Mouse (Mus musculus): ENCODE measurements around the gene Tmem145. TPM values are rescaled to one million over a fixed set of nuclear protein-coding genes. Genes with fewer than 3 reads are reported as not detected.

The Tmem145 gene
- polyA plus RNA-seq, 1 experiment from 2014 or later: 14.1 TPM

- Histone ChIP-seq H3K27me3 (no peaks in the 10 kb centered on the region), H3K9ac (peak overlapping the region; percentile 82; the same call in 1 of the 2 replicates), H3K9me3 (replicated peaks) (no peaks in the 10 kb centered on the region), H3K27ac (no peak overlapping the region), H3K4me2 (no peak overlapping the region), H3K4me1 (peaks cover 52% of the 10 kb centered on the region), H3K4me3 (no peak overlapping the region), H3K36me3 (ENCODE audit: poor library complexity, severe bottlenecking) (peaks cover 43% of the 10 kb centered on the region)
- WGBS: 91% methylated on average over 35 of the region's 35 CpGs
- ATAC-seq: no peak
Observed at GRCm38 (mm10) chr7:25270652-25271633, 35.0 kb upstream of the Tmem145 start.

DNA sequence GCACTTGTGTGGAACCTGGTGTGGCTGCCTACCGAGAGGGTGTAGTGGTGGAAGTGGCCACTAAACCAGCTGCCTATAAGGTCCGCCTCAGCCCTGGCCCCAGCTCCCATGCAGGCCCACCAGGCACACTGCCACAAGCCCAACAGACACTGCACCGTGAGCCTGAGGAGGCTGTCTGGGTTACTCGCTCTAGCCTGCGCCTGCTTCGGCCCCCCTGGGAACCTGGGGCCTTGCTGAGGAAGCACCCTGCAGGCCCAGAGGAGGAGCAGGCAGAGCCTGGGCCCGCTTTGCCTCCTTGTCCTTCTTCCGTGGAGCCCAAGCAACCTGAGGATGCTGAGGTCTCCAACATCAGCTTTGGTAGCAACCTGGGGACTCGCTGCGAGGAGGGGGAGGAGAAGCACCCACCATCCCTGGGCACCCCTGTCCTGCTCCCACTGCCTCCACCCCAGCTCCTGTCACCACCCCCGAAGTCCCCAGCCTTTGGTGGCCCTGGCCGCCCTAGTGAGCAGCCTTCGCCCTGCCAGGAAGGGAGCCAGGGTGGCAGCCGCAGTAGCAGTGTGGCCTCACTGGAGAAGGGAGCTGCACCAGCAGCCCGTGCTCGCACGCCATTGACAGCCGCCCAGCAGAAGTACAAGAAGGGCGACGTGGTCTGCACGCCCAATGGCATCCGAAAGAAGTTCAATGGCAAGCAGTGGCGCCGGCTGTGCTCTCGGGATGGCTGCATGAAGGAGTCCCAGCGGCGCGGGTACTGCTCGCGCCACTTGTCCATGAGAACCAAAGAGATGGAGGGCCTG is 34.1 kb upstream of the Tmem145 start:
- Histone ChIP-seq H3K4me2 (no peak overlapping the region), H3K27ac (no peak overlapping the region), H3K4me3 (no peak overlapping the region), H3K9ac (no peak overlapping the region), H3K27me3 (no peaks in the 10 kb centered on the region), H3K36me3 (ENCODE audit: poor library complexity, severe bottlenecking) (peaks cover 43% of the 10 kb centered on the region), H3K9me3 (replicated peaks) (no peaks in the 10 kb centered on the region), H3K4me1 (peaks cover 52% of the 10 kb centered on the region)
- ATAC-seq: no peak
- WGBS: 90% methylated on average over 30 of the region's 30 CpGs

DNA sequence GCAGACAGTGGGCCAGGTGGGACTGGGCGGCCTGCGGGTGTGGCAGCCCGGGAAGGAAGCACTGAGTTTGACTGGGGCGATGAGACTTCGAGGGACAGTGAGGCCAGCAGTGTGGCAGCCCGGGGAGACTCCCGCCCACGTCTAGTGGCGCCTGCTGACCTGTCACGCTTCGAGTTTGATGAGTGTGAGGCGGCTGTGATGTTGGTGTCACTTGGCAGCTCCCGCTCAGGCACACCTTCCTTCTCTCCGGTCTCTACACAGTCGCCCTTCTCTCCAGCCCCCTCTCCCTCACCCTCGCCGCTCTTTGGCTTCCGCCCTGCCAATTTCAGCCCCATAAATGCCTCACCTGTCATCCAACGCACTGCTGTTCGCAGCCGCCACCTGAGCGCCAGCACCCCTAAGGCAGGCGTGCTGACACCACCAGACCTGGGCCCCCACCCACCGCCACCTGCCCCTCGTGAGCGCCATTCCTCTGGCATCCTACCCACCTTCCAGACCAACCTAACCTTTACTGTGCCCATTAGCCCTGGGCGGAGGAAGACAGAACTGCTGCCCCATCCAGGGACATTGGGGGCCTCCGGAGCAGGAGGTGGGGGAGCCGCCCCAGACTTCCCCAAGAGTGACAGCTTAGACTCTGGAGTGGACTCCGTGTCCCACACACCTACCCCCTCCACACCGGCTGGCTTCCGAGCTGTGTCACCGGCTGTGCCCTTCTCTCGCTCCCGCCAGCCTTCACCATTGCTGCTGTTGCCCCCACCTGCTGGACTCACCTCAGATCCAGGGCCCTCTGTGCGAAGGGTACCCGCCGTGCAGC is 33.3 kb upstream of the Tmem145 start:
- no peak for ATAC-seq
- WGBS: 91% methylated on average over 38 of the region's 38 CpGs
- no peak overlapping the region for H3K4me3 ChIP-seq
- H3K9me3 ChIP-seq (replicated peaks): no peaks in the 10 kb centered on the region
- H3K9ac ChIP-seq: no peak overlapping the region
- H3K36me3 ChIP-seq (ENCODE audit: poor library complexity, severe bottlenecking): peaks cover 43% of the 10 kb centered on the region
- H3K4me2 ChIP-seq: no peak overlapping the region
- H3K27ac ChIP-seq: no peak overlapping the region
- H3K27me3 ChIP-seq: no peaks in the 10 kb centered on the region
- peaks cover 55% of the 10 kb centered on the region for H3K4me1 ChIP-seq

- WGBS: 90% methylated on average over 22 of the region's 22 CpGs
- Histone ChIP-seq H3K27me3 (no peaks in the 10 kb centered on the region), H3K9me3 (replicated peaks) (no peaks in the 10 kb centered on the region), H3K4me3 (no peak overlapping the region), H3K9ac (peak overlapping the region; percentile 50), H3K36me3 (ENCODE audit: poor library complexity, severe bottlenecking) (peaks cover 43% of the 10 kb centered on the region), H3K4me1 (peaks cover 59% of the 10 kb centered on the region), H3K4me2 (0 out of 2 replicates have a peak overlapping the region, but pooled peaks have one; percentile 1), H3K27ac (no peak overlapping the region)
- no peak for ATAC-seq
Observed at GRCm38 (mm10) chr7:25273259-25274241, 32.4 kb upstream of the Tmem145 start.

- H3K27ac ChIP-seq: no peak overlapping the region
Observed at GRCm38 (mm10) chr7:25274571-25274970, 31.3 kb upstream of the Tmem145 start.

GRCm38 (mm10) chr7:25274996-25275395 is 30.9 kb upstream of the Tmem145 start:
- H3K4me1 ChIP-seq: peaks cover 52% of the 10 kb centered on the region
- H3K27ac ChIP-seq: no peak overlapping the region
- H3K4me2 ChIP-seq: no peak overlapping the region
- no peak for ATAC-seq
- H3K9ac ChIP-seq: no peak overlapping the region
- peaks cover 43% of the 10 kb centered on the region for H3K36me3 ChIP-seq (ENCODE audit: poor library complexity, severe bottlenecking)
- H3K9me3 ChIP-seq (replicated peaks): no peaks in the 10 kb centered on the region
- no peak overlapping the region for H3K4me3 ChIP-seq
- no peaks in the 10 kb centered on the region for H3K27me3 ChIP-seq
- 90% methylated on average over 3 of the region's 3 CpGs for WGBS

More at GRCm38 (mm10) chr7:25274571-25274970, 31.3 kb upstream of the Tmem145 start:
- H3K4me1 ChIP-seq: peaks cover 52% of the 10 kb centered on the region
- peak overlapping the region; percentile 50 for H3K9ac ChIP-seq
- no peak overlapping the region for H3K4me2 ChIP-seq
- no peaks in the 10 kb centered on the region for H3K9me3 ChIP-seq (replicated peaks)
- no peak for ATAC-seq
- 60% methylated on average over 5 of the region's 5 CpGs for WGBS
- no peaks in the 10 kb centered on the region for H3K27me3 ChIP-seq
- no peak overlapping the region for H3K4me3 ChIP-seq
- H3K36me3 ChIP-seq (ENCODE audit: poor library complexity, severe bottlenecking): peaks cover 43% of the 10 kb centered on the region

DNA sequence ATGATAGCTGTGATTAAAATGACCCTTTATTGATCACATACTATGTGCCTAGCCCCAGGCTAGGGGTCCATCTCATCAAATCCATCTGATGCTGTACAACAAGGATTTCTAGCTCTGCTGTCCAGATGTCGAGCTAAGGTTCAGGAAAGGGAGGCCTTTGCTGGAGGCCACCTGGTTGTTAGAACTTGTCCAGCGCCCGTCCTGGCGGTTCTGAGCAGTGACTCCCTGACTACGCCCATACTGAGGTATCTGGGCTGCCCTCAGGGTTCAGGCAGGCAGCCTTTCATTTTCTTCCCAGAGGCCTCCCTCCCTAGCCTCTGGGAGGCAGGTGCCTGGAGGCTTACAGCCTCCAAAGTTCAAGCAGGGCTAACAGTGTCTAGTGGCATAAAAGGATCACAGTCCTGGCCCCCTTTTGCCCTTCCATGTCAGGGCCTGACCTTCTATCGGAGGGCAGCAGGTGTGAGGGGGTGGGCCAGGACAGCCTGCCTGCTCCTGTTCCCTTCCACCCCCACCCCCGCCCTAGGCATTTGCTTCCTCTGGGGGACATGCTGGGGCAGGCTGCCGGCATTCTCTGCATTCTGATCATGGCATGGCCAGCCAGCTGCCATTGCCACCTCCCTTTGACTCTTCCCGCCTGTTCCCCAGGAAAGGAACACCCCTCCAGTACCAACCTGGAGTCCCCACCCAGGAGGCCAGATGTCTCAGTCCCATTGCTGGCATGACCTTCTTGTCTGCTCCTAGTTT is 30.2 kb upstream of the Tmem145 start:
- 65% methylated on average over 9 of the region's 9 CpGs for WGBS
- Histone ChIP-seq H3K36me3 (ENCODE audit: poor library complexity, severe bottlenecking) (peaks cover 40% of the 10 kb centered on the region), H3K4me2 (0 out of 2 replicates have a peak overlapping the region, but pooled peaks have one; percentile 1), H3K4me1 (peaks cover 53% of the 10 kb centered on the region), H3K27ac (no peak overlapping the region), H3K4me3 (no peak overlapping the region), H3K9ac (peak overlapping the region; percentile 38), H3K9me3 (replicated peaks) (no peaks in the 10 kb centered on the region), H3K27me3 (no peaks in the 10 kb centered on the region)
- no peak for ATAC-seq

DNA sequence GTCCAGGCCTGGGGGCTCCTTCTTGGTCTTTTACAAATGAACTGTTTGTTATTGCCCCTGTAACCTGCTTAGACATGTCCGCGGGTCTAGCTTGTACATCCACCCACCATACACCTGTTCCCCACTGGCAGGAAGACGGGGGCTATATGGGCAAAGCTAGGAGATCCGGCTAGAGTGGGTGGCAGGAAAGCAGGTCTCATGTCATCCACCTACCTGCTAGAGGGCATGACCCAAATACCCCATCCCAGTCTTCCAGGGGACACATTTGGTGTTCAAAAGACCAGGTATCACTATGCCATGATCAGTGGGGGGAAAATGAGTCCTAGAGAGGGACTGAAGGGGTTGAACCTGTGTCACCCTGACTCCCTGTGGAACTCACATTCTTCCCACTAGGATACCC is 28.5 kb upstream of the Tmem145 start:
- ATAC-seq: no peak
- no peaks in the 10 kb centered on the region for H3K9me3 ChIP-seq (replicated peaks)
- peaks cover 23% of the 10 kb centered on the region for H3K36me3 ChIP-seq (ENCODE audit: poor library complexity, severe bottlenecking)
- H3K4me3 ChIP-seq: peak overlapping the region; percentile 76
- WGBS: 83% methylated on average over 4 of the region's 4 CpGs
- H3K9ac ChIP-seq: peak overlapping the region; percentile 85
- no peaks in the 10 kb centered on the region for H3K27me3 ChIP-seq
- H3K4me2 ChIP-seq: peak overlapping the region; percentile 81
- peak overlapping the region; percentile 100; the same call in 1 of the 2 replicates for H3K27ac ChIP-seq
- H3K4me1 ChIP-seq: peaks cover 63% of the 10 kb centered on the region

DNA sequence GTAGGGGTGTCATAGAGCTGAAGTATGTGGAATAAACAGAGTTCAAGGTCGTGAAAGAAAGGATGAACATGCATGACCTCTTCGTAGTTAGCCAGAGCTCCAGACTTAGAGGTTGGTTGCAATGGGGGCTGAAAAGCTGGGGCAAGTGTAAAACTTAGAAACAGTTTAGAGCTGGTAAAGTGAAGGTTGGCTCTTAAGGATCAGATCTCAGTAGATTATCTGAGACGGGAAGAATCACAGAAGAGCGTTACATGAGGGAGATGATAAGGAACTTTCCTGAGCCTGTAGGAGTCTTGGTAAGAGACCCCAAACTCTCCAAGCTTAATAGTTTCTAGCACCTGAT is 27.9 kb upstream of the Tmem145 start:
- peak overlapping the region; percentile 100 for H3K27ac ChIP-seq
- H3K36me3 ChIP-seq (ENCODE audit: poor library complexity, severe bottlenecking): peaks cover 18% of the 10 kb centered on the region
- no peak for ATAC-seq
- WGBS: 15% methylated on average over 4 of the region's 4 CpGs
- peaks cover 63% of the 10 kb centered on the region for H3K4me1 ChIP-seq
- no peaks in the 10 kb centered on the region for H3K9me3 ChIP-seq (replicated peaks)
- no peaks in the 10 kb centered on the region for H3K27me3 ChIP-seq
- peak overlapping the region; percentile 85 for H3K9ac ChIP-seq
- H3K4me3 ChIP-seq: peak overlapping the region; percentile 76
- peak overlapping the region; percentile 81 for H3K4me2 ChIP-seq

GRCm38 (mm10) chr7:25278341-25279075 is 27.4 kb upstream of the Tmem145 start:
- H3K4me1 ChIP-seq: peaks cover 65% of the 10 kb centered on the region
- no peaks in the 10 kb centered on the region for H3K9me3 ChIP-seq (replicated peaks)
- H3K9ac ChIP-seq: peak overlapping the region; percentile 85
- WGBS: under 1% methylated on average over 52 of the region's 60 CpGs
- no peaks in the 10 kb centered on the region for H3K27me3 ChIP-seq
- ATAC-seq: peak; percentile 75
- peak overlapping the region; percentile 100 for H3K27ac ChIP-seq
- H3K4me3 ChIP-seq: peak overlapping the region; percentile 76
- peaks cover 12% of the 10 kb centered on the region for H3K36me3 ChIP-seq (ENCODE audit: poor library complexity, severe bottlenecking)
- peak overlapping the region; percentile 81 for H3K4me2 ChIP-seq

Measured in forebrain, embryonic 13.5 days (tissue).